Mouse (Mus musculus): ENCODE results near the gene Phospho1. TPM values are rescaled to one million over a fixed set of nuclear protein-coding genes. Genes with fewer than 3 reads are reported as not detected.
"Not testable (repeated sequence)": the region's sequence is repeated elsewhere in the genome, so short reads cannot be mapped to it uniquely, and the experiment has no call there.

Gene Phospho1
- total RNA-seq, 4 experiments from 2014 or later, result 61.9 to 148 (median 104) TPM

GRCm38 (mm10) chr11:95869442-95869841 lies 45.1 kb downstream of the Phospho1 start:
- no peak for DNase-seq

- DNase-seq, result no peak
Observed at GRCm38 (mm10) chr11:95869918-95870470, 45.7 kb downstream of the Phospho1 start.

DNA sequence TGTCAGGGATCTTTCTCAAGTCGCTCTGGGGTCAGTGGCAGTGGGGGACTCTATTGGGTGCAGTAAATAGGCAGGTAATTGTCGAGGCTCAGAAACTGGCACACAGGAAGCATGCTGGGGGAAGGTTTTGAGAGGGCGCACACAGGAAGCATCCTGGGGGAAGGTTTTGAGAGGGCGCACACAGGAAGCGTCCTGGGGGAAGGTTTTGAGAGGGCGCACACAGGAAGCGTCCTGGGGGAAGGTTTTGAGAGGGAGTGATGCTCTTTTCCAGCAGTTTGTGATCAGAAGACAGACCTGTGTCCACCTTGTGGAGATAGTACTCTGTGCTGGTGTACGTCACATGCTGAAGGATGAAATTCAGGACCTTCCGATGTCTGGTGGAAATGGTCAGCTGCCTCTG lies 51.5 kb downstream of the Phospho1 start:
- no peak for DNase-seq

DNA sequence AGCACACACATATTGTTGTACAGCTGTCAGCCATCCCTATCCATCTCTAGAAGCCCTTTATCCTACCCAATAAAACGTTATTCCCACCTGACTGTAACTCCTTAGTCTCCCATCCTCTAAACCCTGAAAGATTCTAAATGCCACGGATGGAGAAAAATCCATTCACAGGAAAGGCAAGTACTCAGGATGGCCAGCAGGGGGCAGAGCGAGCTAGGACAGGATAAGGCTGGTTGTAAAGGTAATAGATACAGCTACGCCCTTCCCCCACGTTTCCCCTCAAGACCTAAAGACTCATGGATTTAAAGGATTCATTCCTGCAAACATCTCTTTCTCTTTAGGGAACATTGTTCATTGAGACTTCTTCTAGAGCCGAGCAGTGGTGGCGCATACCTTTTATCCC lies 52.0 kb downstream of the Phospho1 start:
- no peak for DNase-seq

DNA sequence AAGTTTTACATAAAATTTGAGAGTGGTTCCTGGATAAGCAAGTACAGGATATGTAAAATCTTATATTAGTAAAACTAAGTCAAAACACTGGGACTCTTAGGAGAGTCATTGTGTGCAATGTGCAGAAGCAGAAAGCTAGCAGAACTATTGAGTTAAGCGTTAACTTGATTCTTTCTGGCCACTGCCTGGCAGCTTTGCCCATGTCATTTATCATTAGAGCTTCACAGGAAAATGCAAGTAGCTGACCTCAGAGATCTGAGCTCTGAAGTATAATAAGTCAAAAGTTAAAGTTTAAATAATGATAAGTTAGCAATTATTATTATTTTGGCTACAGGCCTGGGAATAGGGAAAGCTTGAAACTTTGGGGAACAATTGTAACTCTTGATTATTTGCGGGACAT lies 55.6 kb downstream of the Phospho1 start:
- not testable (repeated sequence) for DNase-seq

Other genes with a start within 250 kb of the Phospho1 start
- gene Ngfr, start 236.8 kb upstream of the Phospho1 start, total RNA-seq (2022), result 1 to 10 TPM; 4.0 to 6.0 (median 5.2) TPM
- gene Phb, start 157.5 kb upstream of the Phospho1 start, total RNA-seq (2022), result 100 to 1,000 TPM; 283 to 358 (median 307) TPM
- 10 to 100 TPM; 44.7 to 57.9 (median 51.7) TPM for gene Zfp652, start 111.8 kb upstream of the Phospho1 start, total RNA-seq (2022)
- gene B130006D01Rik, start 100.9 kb upstream of the Phospho1 start, total RNA-seq (2022), result 1 to 10 TPM in 2 of 4 experiments, under 1 TPM in 2; 0.67 to 2.3 (median 1.1) TPM
- gene Gngt2, start 12.7 kb downstream of the Phospho1 start, total RNA-seq (2022), result 10 to 100 TPM; 14.7 to 19.0 (median 17.1) TPM
- gene Abi3, start 18.0 kb downstream of the Phospho1 start, total RNA-seq (2022), result 10 to 100 TPM in 3 of 4 experiments, 1 to 10 TPM in 1; 8.9 to 14.3 (median 12.2) TPM
- gene B4galnt2, start 90.4 kb downstream of the Phospho1 start, total RNA-seq (2022), result not detected
- under 1 TPM; 0.26 to 0.83 (median 0.43) TPM for gene Igf2bp1, start 181.4 kb downstream of the Phospho1 start, total RNA-seq (2022)
- gene Gip, start 200.0 kb downstream of the Phospho1 start, total RNA-seq (2022), result not detected
- gene Snf8, start 210.4 kb downstream of the Phospho1 start, total RNA-seq (2022), result 10 to 100 TPM; 77.6 to 95.6 (median 86.3) TPM
- 10 to 100 TPM; 53.9 to 60.0 (median 57.0) TPM for gene Ube2z, start 240.9 kb downstream of the Phospho1 start, total RNA-seq (2022)

Data from adrenal gland, adult 8-10 months (tissue).